Mouse (Mus musculus) embryo, embryonic 10.5 days (tissue): ENCODE measurements around the gene Cdk14.
"Not testable (repeated sequence)": the region's sequence is repeated elsewhere in the genome, so short reads cannot be mapped to it uniquely, and the experiment has no call there.

Experiments
- DNase-seq: peaks from one replicate; pipeline ENCODE4 v3.0.0-alpha.2; 2015; ENCODE audit warnings: low spot score

The Cdk14 gene

DNA sequence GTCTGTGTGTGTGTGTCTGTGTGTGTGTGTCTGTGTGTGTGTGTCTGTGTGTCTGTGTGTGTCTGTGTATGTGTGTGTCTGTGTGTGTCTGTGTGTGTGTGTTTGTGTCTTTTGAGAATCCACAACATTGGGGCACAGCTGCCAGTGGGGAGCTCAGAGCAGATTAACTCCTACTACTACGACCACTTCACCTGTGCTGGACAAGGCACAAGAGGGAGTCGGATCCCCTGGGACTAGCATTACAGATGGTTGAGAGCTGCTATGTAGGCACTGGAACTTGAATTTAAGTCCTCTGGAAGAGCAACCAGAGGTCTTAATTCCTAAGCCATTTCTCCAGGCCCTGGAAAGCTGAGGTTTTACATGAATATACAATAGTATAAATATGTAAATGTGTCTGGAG lies 433.9 kb downstream of the Cdk14 start:
- DNase-seq = no peak

DNA sequence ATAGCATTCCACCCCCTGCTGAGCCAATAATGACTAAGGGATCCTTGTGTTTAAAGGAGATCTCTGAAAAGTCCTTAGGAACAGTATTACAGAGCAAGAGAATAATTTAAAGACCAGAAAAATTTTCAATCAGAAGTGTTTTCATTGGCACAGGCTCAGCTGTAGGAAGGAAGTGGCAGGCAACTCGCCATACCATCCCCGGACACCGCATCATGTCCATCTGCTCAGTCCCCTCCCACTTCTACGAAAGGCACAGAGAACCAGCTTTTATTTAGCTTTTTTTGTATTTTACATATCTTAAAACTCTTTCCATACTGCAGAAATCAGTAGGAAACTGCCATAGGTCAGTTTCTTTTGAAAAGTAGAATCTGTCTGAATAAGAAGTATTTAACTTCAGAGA lies 440.6 kb downstream of the Cdk14 start:
- DNase-seq = no peak

DNA sequence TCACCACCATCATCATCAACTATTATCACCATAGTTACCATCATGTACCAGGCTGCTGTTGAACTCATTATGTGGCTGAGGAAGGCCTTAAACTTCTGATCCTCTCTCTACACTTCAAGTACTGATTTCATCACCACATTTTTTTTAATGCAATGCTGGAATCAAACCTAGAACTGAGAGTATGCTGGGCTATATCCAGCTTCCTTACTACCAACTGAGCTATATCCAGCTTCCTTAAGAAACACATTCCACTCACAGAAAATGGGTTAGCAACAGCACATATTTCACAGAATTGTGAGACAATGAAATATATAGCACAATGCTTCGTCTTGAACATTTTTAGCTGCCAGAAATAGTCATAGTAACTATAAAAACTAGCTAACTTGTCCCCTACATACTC lies 446.7 kb downstream of the Cdk14 start:
- no peak for DNase-seq

DNA sequence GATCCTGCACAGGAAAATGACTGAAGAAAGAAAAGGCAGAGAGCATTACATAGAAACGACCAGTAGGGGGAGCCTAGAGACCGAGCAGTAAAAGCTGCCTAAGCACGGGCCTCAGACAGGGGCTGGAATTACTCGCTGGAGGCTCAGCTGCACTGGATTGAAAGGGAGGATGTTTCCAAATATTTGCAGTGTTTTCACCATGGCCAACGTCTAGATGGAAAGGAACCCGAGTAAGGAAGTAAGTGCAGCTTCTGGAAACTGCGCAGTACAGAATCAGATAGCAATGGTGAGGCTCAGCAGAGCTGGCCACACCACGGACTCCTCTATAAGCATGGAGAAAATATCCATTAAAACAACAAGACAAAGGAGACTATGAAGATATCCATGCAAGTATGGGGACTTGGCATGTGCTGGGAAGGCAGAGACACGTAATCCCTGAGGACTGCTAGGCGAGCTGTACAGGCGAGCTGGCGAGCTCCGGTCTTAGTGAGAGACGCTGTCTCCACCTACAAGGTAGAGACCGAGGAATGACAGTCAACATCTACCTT lies 458.0 kb downstream of the Cdk14 start:
- peak; percentile 91 for DNase-seq

DNA sequence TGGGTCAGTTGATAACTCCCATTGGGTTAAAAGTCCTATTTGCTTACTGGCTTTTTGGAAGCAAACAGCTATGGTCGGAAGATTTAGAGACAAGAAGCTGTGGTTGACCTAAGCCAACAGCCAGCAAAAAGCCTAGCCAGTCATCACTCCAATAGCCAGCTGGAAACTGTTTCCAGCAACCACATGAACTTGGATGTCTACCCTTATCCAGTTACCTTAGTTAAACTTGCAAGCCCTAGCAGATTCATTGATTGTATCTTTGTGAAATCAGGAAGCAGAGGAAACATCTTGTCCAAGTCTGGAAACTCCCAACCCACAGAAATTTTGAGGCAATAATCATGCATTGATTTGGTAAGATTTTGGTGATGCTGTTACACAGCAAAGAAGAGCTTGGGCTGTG lies 458.5 kb downstream of the Cdk14 start:
- DNase-seq = no peak

DNA sequence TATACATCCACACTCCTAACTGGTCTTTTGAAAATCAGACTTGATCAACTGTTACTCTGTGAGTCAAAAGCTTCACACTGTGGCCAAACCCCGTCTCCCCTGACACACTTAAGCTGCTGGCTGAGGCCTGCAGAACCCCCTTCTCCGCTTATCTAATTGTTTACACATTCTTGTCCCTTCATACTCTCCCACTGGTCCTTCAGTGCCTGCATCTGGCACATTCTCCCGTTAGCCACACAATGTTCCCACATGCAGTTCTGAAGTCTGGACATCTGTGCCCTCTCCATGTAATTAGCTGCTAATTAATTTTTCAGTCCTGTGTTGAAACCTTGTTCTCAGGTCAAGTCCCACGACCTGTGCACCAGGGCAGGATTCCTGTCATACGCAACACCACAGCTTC lies 460.7 kb downstream of the Cdk14 start:
- no peak for DNase-seq

DNA sequence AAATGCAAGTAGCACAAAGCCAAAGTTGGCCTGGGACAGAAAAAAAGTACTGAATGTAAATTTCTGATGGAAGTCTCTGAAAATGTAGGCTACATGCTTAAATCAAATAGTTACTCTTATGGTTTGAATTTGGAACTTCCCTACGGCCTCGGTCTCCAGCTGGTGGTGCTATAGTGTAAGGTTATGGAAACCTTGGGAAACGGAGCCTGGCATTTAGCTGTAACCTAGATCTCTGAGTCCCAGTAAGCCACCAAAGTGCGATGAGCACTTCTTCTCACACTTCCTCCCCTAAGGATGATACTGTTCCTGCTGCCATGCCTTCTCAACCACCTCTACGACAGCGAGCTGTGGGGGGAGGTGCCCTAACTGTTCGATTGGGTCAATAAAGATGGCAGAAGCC lies 464.1 kb downstream of the Cdk14 start:
- no peak for DNase-seq

DNA sequence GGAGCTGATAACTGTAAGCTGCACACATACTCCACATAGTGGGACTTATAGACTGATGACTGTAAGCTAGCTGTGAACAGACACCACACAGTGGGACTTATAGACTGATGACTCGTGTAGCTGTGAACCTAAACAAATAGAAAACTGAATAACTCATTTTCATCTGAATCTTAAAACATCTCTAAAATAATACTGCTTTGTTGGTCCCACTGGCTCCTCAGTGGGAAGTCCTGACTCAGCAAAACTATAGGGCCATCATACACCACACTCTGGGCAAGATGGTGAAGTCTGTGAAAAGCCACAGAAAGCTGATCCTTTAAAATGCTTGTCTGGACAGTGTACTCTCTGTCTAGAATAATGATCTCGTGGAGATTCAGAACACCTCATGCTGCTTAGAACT lies 464.7 kb downstream of the Cdk14 start:
- DNase-seq = no peak

DNA sequence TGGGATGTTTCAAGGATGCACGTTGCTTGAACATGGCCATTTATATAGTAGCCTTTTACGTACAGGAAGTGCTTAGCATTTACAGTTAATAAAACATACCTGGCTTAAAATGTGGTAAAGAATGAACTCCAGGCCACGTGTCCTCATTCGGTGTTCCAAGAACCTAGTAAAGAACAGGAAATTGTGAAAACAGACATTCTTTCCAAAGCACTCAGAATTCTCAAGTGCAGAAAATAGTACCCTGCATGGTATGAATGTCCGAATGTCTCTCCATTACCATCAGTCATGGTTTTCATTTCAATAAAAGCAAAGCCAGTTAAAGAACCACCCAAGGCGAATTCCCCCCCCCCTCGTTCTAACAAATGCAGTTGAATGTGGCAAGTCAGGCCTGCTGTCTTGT lies 470.7 kb downstream of the Cdk14 start:
- DNase-seq = no peak

DNA sequence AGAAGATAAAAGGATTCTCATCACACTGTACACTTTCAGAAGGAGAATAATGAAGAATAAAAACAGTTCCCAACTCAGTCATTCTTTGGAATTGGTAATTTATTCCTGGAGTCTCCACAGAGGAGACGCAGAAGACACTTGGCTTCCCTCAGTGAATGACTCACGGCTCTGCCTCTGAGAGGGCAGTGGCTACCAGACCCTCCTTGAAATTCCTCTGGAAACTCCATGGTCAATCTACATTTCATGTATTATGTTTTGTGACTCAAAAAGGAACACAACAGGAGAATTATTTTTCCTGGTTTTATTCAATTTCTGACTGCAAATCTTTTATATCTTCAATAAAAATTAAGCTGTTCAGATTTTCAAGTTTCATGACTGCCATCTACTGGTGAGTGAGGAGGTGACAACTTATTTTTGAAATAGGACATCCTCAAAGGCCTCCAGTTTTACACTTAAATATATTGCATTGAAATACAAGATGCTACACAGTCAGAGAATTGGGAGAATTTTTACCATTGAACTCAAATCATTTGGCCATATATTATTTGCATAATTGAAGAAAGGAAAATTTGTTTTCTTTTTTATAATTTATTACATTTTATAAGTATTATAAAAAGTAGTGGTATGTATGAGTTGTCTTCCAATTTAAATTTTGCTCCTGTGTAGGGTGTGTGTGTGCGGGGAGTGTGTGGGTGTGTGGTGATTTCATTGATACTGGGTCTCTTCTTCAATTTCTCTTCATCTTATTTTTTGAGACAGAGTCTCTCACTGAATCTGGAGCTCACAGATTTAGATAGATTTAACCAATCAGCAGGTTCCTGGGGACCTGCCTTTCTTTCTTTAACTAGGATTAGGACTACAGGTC lies 471.8 kb downstream of the Cdk14 start:
- DNase-seq = peak; percentile 74

DNA sequence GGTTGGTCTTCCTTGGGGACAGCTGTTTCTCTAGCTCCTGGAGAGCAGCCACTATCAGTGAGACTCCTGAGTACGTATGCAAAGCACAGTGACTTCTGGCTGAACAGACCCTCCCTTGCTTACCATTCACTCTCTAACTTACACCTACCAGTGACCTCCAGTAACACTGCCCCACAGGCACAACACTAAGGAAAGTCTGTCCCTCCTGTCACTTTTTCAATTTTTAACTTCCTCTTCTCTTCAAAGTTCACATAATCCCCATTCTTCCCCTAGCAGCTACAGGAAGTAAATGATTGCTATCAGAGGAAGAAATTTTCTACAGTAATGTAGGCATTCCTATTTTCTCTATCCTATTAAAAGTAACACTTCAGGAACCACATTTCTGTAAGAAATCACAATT lies 485.0 kb downstream of the Cdk14 start:
- no peak for DNase-seq

DNA sequence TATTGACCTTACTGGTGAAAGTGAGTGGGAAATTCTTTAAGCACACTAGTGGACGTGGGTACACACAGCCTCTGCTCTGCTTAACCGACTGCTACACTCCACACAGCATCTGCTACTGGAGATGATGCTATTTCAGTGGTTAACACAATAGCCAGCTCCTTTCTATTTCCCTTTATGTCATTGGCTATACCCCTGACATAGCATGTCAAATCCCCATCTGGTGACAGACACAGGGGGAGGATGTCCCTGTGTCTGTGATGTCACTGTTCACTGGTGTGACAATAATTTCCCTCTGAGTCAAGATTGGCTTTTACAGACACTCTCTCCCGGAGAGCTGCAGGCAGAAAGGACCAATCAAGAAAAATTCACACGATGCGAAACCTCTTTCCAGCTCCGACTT lies 485.6 kb downstream of the Cdk14 start:
- no peak for DNase-seq

DNA sequence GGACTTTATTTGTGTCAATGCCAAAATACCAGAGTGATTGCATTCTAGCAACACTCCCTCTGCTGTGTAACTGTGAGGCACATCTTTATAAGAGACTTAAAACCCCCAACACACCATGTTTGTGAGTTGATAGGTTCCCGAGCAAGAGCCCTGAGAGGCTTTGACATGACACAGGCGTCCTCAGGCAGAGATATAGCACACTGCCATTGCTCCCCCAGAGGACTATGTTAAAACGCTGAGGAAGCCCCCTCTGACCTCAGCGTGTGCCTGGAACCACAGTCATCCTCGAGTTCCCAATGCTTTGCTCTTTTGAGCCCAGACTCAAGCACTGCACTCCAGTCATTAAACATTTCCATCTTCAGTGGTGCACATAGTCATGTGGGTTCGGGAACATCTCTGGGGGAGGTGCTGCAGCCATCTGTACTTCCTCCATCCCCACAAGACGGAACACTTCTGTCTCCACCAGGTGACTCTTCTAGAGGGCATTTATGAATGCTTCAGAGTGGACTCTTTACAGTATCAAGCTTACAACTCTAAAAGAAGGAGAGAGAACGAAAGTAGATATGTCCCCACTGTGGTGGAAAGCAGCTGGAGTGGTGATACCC lies 488.5 kb downstream of the Cdk14 start:
- DNase-seq = no peak

DNA sequence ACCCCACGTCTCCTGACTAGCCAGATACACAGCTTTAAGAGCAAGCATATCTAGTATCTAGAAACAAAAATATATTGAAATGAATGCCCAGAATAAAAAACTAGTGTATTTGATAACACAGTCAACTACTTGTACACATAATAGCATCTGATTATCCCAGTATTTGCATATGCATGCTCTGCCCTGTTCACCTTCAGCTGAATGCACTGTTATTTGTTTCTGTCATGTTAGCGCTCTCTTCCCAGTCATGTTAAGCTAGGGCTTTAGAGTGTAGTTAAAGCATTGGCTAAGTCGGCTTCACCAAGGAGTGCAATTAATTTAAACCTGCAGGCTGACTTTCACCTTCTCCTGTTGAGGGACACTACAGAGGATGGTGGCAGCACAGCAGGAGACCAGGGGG lies 490.5 kb downstream of the Cdk14 start:
- DNase-seq = no peak

DNA sequence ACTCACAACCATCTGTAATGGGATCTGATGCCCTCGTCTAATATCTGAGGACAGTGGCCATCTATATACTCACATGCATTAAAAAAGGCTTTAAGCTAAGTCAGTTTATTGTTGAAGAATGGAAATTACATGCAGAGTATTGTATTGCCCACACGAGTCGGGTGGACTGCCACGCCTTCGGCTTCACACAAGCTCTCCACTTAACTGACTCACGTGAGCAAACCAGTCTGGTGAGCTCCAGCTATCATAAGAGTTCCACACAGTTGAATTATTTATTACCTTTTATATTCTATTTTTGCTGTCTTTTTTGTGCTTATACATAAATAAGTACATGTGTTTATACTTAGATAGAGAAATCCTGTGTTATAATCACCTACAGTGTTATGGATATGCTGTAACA lies 495.2 kb downstream of the Cdk14 start:
- no peak for DNase-seq

DNA sequence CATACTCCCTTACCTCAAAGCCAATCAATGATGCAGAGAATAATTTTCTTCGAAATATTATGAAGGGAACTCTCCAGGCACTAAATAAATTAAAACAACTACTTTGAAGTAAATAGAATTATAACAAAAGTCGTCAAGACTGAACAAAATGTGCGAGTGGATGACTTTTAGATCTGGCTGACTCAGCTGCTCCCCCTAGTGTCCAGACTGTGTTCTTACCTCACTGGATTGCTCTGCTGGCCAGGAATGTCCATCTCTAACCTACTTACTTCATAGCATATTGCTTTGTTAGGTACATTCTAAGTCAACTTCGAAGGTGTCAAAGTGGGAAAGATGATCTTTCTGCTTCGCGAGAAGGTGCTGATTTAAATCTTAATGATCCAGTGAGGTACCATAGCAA lies 501.7 kb downstream of the Cdk14 start:
- DNase-seq = peak; percentile 86

DNA sequence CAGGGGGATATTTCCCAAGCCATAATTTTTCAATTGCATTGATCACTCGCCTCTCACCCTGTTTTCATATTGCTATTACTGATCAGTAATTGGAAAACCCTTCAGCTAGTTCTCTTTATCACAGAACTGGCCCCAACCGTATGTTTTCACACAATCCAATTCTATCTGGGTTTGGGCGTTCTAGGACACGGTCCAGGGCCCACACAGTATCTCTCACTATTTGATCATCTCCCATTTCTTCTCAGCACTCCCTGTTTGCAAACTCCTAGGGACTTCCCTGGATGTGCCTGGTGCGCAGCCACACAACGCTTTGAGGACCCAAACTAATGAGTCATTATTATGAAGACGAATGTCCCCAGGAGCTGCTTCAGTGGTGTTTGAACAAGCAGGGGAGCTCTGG lies 502.4 kb downstream of the Cdk14 start:
- DNase-seq = no peak

DNA sequence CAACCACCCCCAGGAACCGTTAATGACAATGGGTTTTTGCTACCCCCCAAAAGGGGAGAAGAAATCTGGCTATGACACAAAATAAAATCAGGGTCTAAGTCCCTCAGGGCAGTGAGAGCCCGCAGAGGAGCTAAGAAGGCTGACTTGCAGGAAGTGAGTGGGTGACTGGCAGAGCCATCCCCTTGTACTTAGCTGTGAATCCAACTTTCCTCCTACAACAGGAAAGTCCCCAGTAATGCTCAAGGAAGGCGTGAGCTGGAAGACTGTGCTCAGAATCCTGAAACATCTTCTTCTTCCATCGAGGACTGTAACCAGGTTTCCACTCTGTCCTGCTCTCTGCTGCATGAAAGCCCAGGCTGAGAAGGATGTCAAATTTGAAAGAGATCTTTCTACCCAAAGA lies 502.8 kb downstream of the Cdk14 start:
- no peak for DNase-seq

DNA sequence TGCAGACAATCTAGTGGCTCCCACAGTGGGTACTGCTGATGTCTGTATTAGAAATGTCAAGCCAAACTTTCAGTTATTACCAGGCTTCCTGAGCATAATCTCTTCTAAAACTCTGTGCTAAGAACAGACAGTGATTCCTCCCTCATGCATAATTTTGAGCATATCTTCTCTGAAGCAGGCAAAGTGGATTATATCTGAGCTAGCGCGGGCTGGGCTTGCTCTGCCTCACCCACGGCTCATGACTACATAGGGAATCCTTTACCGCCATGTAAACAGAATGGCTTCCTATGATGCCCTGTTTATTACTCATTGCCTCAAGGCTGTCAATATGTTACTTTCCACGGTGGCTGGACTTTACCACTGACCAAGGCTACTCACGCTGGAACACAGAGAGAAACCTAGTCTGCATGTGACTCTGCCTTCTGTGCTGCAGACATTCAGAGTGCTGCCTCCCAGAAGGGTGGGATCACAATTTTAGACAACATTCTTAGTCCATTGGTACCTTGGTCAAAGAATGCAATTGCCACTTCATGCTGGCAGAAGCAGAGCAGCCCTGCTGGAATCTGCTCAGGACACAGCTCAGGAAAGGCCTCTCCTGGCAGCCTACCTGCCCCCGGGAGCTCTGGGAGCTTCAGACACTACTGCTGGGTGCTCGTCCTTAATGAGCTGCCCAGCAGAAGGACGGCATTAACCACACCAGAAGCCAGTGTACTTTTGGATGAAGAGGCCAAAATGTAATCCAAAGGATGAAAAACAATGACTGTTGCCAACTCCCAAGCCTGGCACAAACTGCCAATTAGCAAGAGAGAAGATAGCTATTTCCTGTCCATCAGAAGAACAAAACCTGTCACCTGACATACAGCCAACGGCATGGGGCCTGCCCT lies 503.5 kb downstream of the Cdk14 start:
- DNase-seq = no peak

DNA sequence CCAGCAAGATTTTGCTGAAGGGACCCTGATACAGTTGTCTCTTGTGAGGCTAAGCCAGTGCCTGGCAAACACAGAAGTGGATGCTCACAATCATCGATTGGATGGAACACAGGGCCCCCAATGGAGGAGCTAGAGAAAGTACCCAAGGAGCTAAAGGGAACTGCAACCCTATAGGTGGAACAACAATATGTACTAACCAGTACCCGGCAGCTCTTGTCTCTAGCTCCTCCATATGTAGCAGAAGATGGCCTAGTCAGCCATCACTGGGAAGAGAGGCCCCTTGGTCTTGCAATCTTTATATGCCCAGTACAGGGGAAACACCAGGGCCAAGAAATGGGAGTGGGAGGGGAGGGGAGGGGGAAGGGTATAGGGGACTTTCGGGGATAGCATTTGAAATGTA lies 515.2 kb downstream of the Cdk14 start:
- not testable (repeated sequence) for DNase-seq

DNA sequence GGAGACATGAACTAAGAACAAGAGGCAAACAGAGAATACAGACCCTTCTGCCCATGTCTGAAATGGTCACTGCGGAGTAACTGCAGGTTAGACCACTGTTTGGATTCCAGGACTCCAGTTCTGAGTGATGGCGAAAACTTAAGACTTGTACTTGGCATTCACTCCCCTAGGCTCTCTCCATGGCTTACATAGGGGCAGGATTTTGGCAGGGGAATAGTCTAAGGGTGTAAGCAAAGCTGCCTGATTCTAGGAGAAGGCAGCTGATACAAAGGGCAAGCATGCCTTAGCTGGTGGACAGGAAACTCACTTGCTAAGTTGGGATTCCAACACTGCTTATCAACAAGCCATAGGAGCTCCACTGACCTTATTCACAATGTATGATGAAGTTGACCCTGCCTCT lies 521.9 kb downstream of the Cdk14 start:
- no peak for DNase-seq

DNA sequence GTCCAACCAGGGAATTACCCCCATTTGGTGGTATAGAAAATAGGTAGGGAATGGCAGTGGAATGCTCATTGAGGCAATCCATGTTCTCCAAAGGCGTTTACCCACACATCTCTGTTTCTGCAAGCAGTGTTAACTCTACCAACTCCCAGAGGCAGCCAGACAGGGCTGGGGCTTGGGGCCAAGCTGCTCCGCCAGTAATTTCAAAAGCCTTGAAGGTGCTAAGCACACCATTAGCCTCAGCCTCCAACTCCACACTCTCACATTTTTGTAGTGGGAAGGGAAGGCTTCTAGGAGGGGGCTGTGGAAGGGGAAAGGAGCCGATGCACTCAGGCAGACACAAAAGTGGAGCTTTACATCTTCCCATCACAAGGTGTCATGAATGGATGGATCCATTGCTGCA lies 525.1 kb downstream of the Cdk14 start:
- DNase-seq = no peak

DNA sequence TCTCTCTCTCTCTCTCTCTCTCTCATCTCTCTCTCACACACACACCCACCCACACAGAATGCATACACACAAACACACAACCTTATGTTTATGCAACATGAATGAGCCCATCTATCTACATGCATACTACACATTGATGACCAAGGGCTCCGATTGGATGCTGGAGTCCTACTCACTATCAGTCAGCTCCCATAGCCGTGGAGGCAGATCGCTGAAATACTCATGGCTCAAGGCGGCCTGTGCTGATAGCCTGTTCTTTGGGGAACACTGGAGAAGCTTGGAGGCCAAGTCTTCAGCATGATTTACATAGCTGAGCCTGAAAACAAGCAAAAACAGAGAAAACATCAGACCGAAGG lies 526.3 kb downstream of the Cdk14 start:
- DNase-seq = no peak
